Mouse (Mus musculus) liver (tissue): ENCODE measurements around the gene Tshz3.

Source experiments
- DNase-seq: peaks from one replicate; pipeline ENCODE4 v3.0.0-alpha.2; 2020; ENCODE audit warnings: mixed read lengths

Tshz3 gene

DNA sequence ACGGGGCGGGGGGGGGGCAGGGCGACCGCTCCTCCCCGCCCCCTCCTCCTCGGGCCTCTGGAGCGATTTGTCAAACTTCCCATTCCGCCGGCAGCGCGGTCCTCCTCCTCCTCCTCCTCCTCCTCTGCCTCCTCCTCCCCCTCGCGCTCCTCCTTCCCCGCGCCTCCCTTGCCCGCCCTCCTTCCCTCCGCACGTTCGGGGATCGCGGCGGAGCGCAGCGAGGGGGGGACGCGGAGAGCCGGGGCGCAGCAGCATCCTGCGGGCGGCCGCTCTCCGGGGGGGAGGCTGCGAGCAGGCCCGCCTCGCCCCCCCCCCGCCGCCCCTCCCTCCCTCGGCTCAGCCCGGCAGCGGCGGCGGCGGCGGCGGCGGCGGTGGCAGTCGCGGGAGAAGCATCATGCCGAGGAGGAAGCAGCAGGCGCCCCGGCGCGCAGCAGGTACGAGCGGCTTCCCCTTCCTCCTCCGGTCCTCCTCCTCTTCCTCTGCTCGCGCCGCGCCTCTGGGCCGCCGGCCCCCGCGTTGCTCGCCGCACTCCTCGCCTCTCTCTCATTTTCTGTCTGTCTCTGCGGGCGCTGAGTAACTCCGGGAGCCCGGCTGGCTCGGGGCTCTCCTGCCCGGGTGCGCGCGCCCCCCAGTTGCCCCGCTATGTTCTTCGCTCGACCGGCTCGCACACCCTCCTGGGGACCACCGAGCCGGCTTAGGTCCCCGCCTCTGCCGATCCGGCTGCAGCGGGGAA lies at the start of gene Tshz3:
Tshz3 (plus strand) TSS at position 263 of the 733 bp plus-strand sequence.
- peak; percentile 69 for DNase-seq

DNA sequence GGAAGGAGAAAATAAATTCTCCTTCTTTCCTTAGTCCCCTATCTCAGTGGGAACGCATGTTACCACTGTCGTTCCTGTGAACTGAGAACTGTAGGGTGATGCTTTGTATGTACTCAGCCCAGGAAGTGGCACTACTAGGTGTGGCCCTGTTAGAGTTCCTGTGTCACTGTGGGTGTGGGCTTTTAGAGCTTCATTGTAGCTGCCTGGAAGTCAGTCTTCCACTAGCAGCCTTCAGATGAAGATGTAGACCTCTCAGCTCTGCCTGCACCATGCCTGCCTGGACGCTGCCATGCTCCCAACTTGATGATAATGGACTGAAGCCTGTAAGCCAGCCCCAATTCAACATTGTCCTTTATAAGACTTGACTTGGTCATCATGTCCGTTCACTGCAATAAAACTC lies 42.0 kb upstream of the Tshz3 start:
- no peak for DNase-seq

DNA sequence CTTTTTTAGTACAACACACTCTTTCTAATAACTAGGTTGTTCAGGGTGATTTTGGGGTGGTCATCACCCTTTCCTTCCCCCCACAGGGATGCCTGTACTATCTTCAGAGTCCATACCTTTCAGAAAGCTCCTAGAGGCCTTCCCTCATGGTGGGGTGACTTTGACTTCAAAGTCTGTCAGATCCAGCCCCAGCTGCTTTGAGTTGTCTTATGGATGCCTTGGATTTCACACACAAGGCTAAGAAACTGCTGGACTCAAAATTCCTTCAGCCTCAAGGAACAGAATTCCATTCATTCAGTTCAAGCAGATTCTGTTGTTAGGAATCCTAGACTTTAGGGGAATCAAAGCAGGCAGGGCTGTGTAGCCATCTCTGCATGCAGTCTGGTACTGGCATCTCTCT lies 41.5 kb upstream of the Tshz3 start:
- DNase-seq, result no peak

DNA sequence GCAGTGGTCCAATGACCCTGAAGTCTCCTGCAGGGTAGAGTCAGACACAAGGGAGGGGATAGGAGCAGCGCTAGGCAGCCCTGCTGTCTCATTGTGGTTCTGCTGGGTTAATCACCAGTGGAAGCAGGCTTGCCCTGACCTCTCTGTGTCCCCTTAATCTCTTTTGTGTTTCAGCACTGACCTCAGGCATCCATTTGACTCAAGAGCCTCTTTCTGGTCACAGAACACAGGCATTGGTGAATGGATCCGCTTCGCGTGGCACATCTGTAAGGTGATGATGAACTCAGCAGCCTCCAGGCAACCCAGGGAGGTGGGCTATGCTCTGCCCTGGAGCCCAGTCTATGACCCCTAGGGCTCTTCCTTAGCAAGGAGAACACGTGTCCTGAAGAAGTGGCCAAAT lies 39.6 kb upstream of the Tshz3 start:
- DNase-seq, result no peak

DNA sequence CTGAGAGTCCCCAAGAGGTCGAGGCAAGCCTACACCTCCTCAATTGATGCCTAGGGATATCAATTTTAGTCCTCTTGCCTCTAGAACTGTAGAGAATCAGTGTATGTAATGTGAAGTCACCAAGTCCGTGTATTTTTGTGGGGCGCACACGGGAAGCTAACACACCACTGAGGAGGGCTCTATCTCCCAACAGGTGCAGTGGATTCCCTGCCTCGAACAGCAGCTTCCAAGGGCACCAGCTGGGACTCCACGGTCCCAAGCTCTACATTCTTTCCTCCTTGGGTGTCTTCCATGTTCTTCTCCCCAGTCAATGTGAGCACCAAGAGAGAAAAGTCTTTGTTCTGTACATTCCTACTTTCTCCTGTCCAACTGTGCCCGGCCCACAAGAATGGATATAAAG lies 38.7 kb upstream of the Tshz3 start:
- DNase-seq, result no peak

DNA sequence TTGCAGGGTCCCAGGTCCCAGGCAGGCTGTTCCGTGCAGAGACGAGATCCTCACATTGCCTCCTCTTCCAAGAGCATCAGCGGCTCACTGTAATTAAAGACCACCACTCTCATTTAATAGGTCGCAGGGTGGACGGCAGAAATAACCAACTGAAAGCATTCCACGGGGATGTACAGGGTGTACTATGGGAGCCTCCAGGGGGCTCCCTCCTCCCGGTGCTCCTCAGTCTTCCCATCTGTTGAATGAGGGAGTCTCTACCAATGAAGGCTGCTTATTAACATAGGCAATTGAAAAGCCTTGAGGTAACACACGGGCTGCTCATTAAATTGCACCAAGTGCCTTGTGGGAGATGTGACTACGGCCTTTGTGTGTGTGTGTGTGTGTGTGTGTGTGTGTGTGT lies 37.3 kb upstream of the Tshz3 start:
- no peak for DNase-seq

DNA sequence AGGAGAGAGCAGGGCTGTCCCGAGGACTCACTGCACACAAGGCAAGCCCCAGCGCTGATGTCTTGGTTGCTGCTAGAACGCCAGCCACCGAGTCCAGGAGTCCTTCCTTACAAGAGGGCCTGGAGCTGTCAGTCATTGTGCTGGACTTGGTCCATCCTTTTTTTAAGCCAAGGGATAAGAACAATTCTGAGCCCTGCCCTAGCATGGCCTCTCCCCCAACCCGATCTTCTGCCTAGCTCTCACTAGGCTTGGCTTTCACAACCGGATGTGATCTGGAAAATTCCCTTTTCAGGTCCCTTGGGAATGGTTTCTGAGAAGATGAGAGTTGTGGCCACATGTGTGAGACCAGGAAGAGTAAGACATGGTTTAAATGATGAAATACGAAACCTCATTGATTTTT lies 34.5 kb upstream of the Tshz3 start:
- no peak for DNase-seq

DNA sequence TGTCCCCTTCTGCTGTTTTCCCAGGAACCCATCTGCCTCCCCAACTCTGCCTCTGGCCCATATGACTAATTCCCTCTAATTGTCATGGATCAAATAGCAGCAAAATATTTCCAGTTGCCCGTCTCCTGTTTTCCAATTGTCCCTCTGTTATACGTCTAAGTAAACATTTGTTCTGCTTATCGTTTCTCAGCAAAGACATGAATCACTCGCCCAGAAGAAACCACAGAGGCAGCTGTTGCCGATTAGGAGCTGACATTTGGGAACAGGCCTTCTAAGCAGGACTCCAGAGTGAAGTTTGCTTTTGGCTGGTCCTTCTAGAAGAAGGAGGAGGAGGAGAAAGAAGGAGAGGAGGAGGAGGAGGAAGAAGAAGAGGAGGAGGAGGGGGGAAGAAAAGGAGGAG lies 30.2 kb upstream of the Tshz3 start:
- no peak for DNase-seq

DNA sequence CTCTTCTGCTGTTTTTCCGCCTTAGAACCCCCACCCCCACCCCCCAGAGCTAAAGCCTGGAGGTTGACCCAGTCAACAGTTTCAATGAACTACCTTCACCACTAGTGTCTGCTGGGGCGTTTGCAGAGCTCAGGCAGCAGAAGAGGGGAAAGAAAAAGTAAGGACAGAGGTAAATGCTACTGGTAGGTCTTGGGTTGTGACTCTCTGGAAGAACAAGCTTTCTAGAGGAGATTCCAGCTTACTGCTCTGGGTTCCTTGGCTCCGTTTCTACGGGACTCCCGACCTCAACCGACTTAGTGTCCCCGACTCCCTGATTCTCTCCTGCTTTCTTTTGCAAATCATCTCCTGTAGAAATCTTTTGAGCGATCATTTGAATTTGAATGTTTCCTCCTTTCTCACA lies 19.9 kb upstream of the Tshz3 start:
- no peak for DNase-seq

DNA sequence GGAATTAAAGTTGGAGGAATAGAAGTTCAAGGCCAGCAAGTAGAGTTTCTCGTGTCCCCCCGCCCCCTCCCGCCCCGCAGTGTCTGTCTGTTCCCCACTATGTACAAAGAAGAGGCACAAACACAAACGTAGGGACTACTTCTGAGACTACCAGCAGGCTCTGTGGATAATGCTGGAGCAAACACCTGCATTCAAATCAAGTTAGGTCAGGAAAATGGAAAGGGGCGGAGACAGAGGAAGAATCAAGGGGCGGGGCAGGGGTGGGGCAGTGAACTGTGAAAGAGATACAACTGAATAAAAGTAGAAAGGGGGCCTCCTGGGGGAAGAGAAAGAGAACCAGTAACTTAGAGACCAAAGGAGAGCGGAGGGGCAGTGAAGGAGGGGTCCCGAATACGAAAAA lies 19.4 kb upstream of the Tshz3 start:
- no peak for DNase-seq

DNA sequence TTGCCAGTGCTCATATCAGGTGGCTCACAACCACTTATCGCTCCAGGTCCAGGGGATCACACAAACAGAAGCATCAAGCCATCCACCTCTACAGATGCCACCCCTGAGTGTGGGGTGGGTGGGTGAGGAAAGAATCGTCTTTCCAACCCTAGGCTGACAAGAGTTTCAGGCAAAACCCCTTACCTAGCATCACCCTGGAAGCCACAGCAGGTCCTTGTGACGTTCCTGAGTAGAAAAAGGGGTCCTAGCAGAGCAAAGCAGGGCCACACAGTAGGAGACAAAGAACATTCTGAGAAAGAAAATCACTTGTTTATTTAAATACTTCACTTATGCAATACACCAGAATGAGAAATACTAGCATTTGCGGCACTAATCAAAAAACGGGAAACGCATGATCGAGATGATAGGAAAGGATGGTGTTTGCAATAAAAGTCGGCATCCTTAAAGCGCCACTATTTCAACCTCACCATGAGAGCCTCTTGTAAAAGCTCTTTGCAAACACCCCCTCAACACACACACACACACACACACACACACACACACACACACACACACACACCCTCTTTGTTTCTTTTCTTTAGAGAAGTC lies 18.8 kb upstream of the Tshz3 start:
- DNase-seq, result no peak

DNA sequence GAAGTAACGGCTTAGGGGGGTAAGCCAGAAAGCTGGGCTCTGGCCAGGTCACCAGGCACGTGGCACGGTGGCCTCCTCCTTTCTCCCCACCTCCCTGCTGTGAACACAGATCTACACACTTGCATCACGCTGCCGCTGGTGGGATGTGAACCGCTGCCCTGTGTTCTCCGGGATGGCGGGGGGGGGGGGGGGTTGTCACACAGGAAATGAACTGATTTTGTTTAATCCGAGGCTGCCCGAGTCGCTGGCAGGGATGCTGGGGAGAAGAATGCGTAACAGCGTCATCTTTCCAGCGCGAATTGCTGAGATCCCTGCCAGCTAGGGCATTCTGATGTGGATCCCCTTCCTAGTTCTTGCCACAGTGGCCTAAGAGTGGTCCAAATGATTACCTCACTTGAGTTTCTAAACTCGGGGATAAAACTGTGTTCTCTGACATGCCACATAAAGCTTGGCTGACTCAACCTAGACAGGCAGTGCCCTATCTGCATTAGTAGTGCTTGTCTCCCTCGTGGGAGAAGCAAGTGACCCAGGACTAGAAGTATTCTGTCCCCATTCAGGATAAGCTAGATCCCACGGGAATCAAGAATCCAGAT lies 18.0 kb upstream of the Tshz3 start:
- no peak for DNase-seq

DNA sequence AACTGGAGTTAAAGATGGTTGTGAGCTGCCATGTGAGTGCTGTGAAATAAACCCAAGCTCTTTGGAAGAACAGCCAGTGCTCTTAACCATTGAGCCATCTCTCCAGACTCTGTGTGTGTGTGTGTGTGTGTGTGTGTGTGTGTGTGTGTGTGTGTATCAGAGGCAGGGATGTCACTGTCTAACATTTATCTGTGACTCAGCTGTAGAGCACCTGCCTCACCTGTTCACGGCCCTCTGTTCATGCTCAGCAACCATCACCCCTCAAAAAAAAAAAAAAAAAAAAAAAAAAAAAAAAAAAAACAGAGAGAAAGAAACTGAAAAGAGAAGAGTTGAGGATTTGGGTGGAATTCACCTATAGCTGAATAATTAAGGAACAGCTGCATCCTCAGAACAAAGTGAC lies 10.4 kb upstream of the Tshz3 start:
- DNase-seq, result no peak

DNA sequence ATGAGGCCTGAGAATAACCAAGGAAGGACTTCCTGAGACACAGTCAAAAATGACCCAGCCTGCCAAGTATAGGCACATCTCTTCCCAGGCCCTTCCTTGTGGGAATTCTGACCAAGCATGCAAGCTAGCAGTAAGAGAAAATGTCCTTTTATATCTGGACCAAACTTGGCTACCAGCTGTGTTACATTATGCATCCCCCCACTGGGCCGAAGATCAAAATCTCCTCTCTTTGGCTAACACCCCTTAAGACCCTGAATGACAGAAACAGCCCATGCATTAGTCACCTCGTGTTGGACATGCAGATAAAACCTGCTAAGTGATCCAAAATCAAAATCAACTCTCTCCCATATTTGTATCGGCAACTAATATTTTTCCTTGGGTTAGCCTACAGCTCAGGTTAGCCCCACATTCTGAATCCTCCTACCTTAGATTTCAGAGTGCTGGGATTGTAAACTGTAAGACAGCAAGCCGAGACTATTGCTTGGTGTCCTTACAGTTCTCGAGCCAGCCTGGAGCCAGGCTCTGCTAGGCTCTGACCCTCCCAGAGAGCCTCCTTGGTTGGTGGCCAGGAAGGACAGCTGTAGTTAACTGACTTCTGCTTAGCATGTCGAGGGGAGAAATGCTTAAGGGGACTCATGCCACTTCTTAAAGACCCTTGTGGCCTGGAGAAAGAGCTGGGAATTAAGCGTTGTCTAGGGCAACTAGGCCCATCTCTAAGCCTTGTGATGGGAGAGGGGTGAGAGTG lies 8.7 kb upstream of the Tshz3 start:
- DNase-seq, result no peak

DNA sequence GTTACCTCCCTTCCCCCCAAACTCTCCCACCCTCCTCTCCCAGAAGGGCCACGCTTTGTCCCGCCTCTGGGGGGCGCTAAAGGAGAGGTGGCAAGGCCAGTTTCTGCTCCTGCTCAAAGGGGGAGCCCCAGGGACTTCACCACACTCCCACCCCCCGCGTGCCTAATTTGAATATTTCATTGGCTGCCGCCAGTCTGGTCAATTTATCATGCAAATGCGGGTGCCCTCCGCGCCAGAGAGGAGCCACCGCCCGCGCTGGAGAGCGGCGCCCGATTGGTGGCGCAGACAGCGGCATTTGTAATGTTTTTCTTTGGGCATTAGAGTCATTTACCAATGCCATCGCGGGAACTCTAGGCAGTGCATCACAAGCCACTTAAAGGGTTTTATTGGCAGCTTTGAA lies 7.4 kb upstream of the Tshz3 start:
- DNase-seq, result peak; percentile 32

DNA sequence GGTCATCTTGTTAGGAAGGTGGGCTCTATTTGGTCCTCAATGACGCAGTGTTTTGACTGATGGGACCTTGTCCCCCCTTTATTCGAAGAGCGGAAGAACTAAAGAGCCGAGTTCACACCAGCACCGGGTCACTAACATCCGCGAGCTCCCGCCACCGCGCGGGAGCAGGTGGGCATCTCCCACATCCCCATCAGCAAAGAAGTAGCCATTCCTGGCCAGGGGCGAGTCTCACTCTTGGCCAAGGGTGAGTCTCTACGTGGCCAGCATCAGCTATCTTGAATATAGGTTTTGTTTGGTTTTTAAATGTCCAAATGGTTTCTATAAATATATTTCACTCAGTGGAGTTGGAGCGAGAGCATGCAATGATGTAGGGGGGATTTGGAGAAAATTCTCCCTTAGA lies 6.3 kb upstream of the Tshz3 start:
- DNase-seq, result no peak

DNA sequence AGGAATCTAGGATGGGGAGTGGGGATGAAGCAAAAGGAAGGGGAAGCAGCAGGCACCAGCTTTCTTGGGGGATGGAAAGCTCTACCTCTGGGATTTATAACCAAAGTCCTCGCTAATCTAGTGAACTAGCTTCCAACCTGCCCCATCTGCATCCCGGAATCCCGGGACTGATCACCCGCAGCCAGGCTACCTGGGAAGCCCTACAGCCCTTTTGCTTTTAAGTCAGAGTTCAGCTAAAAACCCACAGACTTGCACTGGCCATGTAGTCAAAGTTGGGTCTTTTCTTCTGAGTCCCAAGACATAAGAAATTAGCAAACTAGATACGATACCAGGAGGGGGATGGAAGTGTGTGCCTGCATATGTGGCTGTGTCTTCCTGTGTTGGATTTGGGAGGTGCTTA lies 5.5 kb upstream of the Tshz3 start:
- DNase-seq, result no peak

DNA sequence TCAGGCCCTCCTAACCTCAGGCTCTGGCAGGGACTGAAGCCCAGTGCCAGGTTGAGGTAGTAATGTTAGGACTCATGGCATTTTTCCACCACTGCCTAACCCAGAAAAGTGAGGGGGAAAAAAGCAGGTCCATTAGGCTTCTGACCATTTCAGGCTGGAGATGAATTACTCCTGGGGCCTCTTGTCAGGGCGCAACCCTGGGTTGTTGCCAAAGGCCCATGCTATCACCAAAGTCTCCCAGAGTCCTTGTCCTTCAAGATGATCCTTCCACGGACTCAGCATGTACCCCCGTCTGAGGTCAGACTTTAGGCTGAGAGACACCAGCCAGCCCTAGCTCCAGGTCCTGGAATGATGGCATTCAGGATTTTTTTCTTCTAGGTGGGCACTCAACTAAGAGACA lies 4.8 kb upstream of the Tshz3 start:
- no peak for DNase-seq

DNA sequence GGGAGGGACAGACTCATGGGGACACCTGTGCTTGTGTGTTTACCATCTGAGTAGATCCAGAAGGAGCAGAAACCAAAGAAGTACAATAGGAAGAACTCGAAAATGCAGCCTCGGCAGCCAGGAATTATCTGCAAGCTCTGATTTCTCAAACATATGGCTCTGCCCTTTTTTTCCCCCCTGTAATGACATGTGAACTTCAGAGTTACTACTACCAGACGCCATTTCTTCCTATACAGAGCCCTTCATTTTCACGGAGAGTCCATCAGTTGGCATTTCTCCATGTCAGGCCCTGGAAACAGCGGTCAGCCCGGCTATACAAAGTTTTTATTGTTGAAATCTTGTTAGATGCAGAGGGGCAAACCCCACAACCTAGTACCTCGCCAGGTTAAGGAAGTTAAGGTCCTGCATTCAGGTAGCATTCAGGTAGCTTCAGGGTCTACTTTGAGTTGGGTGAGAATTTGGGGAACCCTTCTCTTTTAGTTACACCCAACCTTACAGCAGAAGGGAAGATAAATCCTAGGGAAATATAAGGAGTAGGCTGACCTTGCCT lies 3.2 kb upstream of the Tshz3 start:
- DNase-seq, result no peak

DNA sequence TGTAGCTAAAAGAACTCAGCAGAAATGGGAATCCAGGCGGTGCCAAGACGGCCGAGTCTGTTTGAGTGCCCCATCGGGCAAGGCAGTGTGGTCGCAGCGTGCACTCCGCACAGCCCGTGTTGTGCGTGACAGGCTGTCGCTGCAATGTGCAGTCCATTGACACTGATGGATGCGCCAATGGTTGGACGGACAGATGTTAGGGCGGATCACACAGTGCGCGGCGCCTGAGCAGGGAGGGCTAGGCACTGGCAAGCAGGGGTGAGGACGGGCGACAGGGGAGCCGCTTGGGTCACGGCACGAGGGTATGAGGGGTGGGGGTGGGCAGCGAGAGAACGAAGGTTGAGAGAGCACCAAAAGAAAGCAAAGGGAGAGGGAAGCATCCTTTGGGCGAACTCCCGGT lies 2.6 kb upstream of the Tshz3 start:
- no peak for DNase-seq

DNA sequence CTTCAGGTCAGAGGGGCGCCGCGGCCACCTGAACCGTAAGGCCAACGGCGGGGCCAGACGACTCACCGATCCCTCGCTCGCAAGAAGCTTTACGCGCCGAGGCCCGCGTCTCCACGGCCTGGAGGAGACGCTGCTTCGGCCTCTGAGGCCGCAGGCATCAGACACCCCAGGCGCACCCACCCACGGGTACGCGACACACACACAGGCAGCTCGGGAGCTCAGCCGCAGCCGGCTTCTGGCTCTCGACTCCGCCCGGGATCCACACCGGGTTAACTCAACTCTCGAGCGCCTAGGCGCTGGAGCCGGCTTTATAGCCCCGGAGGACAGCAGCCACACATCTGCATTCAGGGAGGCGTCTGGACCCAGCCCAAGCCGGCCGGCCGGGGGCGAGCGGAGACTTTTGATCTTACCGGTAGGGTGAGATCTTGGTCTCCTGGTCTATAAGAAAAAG lies 2.1 kb upstream of the Tshz3 start:
- peak; percentile 23 for DNase-seq

DNA sequence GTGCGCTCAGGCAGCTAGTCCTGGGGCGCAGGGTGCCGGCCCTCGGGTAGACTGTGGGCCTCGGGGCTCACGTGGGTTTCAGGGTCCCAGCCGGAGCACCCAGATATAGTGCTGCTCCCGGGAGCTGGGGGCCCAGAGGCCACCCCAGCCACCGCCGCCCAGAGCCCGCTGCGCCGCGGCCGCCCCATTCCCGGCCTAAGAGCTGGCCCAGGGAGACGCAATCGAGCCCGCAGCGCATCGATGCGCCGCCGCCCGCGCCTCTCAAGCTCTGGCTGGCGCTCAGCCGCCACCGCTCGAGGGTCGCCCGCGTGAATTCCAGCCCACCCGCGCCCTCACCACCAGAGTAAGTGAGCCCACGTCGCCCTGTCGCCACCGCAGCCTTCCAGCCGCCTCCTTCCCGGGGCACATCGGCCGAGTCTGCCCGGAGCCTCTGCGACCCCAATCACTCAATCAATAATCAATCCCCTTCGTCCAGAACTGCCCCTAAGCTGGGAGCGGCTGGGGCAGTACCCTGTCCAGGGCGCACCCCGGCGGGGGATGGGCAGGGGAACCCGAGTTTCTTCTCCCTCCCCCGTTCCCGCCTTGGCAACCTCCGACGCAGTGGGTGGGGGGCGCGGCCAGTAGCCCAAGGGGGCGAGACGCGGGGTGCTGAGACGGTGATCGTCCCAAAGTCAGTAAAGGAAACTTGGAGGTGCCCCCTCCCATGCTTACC lies 1.4 kb upstream of the Tshz3 start:
- DNase-seq, result peak; percentile 54
